Comparison of ENCODE assay signal across 8 mouse cellular contexts in genomic region chr12:85110698-85111592, GRCm38 (mm10). TPM values are rescaled to one million over a fixed set of nuclear protein-coding genes. Genes with fewer than 3 reads are reported as not detected.
A peak's percentile ranks its signal among the peaks of the same experiment; 100 is the strongest.
DNase-seq lines count a peak whose midpoint lies in the region; ATAC-seq and TF ChIP-seq lines count a peak whose summit lies in the region.

Prox2 (minus strand) TSS chr12:85110759.
Dlst (plus strand) TSS chr12:85110833.

- under 1% methylated on average over 82 of the region's 83 CpGs for WGBS in forebrain, embryonic 16.5 days
- under 1% methylated on average over 83 of the region's 83 CpGs for WGBS in lung, adult 2 months
- under 1% methylated on average over 83 of the region's 83 CpGs for WGBS in neural tube, embryonic 15.5 days

- H3K9me3 ChIP-seq in MEL (replicated peaks; ENCODE audit: insufficient read depth, low read length) = no peaks in the 10 kb centered on the region
- H3K9me3 ChIP-seq in forebrain, embryonic 16.5 days (ENCODE audit: control insufficient read depth, low read length) = no peaks in the 10 kb centered on the region
- H3K9me3 ChIP-seq in neural tube, embryonic 15.5 days (replicated peaks) = no peaks in the 10 kb centered on the region

- no peak for TF ChIP-seq RAD21 in MEL (IDR thresholded peaks at IDR 0.05; ENCODE audit: low read depth, low read length)

- no peaks in the 10 kb centered on the region for H3K27me3 ChIP-seq in MEL (ENCODE audit: control insufficient read depth in 1 of 2, insufficient read depth in 2 of 2, low read length in 2 of 2)
- H3K27me3 ChIP-seq in forebrain, embryonic 16.5 days (replicated peaks; ENCODE audit: control insufficient read depth, insufficient read depth, low read length) = no peaks in the 10 kb centered on the region
- no peaks in the 10 kb centered on the region for H3K27me3 ChIP-seq in neural tube, embryonic 15.5 days (replicated peaks)

- H3K4me1 ChIP-seq in MEL (ENCODE audit: control insufficient read depth in 1 of 2, insufficient read depth in 2 of 2, low read length in 2 of 2) = peaks cover 11 to 29% of the 10 kb centered on the region in 2 experiments
- H3K4me1 ChIP-seq in forebrain, embryonic 16.5 days (replicated peaks; ENCODE audit: control insufficient read depth, insufficient read depth, low read length) = peaks cover 27% of the 10 kb centered on the region
- peaks cover 19% of the 10 kb centered on the region for H3K4me1 ChIP-seq in lung, adult 2 months (ENCODE audit: control insufficient read depth, insufficient read depth, low read length)
- peaks cover 39% of the 10 kb centered on the region for H3K4me1 ChIP-seq in neural tube, embryonic 15.5 days

- TF ChIP-seq EP300 in MEL (IDR thresholded peaks at IDR 0.05; ENCODE audit: low read depth in 1 of 2, low read length in 2 of 2) = no peak

- H3K9ac ChIP-seq in MEL (ENCODE audit: control insufficient read depth, low read depth, low read length, poor library complexity, severe bottlenecking) = peak within 1 kb of the TSS; percentile 93
- H3K9ac ChIP-seq in forebrain, embryonic 16.5 days (replicated peaks; ENCODE audit: low read depth, low read length) = peak within 1 kb of the TSS; percentile 90
- peak within 1 kb of the TSS; percentile 97 for H3K9ac ChIP-seq in neural tube, embryonic 15.5 days (replicated peaks)

- intact Hi-C loops in heart, postnatal 36 days (cut with DNase I) = loop anchor here (5.0 kb wide), 1 partner anchor 114 kb away; the partner anchor contains the start of gene Ylpm1

- peak; percentile 91 for DNase-seq in MEL (ENCODE audit: low read depth, low spot score)
- DNase-seq in cerebellum, adult 18-20 months = peak; percentile 87 to 94
- peak; percentile 89 to 93 for DNase-seq in heart, postnatal 36 days
- DNase-seq in layer of hippocampus, adult 2 months (ENCODE audit: low spot score in 2 of 2) = peak; percentile 86 to 90
- peak; percentile 91 for DNase-seq in lung, adult 2 months
- peak; percentile 91 for DNase-seq in testis, postnatal 10 days (ENCODE audit: low spot score)

- peaks cover 4 to 29% of the 10 kb centered on the region in 2 experiments for H3K36me3 ChIP-seq in MEL (ENCODE audit: control insufficient read depth in 1 of 2, insufficient read depth in 2 of 2, low read length in 2 of 2)
- H3K36me3 ChIP-seq in forebrain, embryonic 16.5 days (ENCODE audit: control insufficient read depth, insufficient read depth) = no peaks in the 10 kb centered on the region
- no peaks in the 10 kb centered on the region; the same call in 1 of the 2 replicates for H3K36me3 ChIP-seq in neural tube, embryonic 15.5 days

- peak within 1 kb of the TSS; percentile 83 to 94 for H3K4me3 ChIP-seq in MEL (ENCODE audit: control insufficient read depth in 1 of 2, insufficient read depth in 1 of 2, low read depth in 2 of 2, low read length in 2 of 2)
- H3K4me3 ChIP-seq in forebrain, embryonic 16.5 days (replicated peaks; ENCODE audit: low read length) = peak within 1 kb of the TSS; percentile 76
- peak within 1 kb of the TSS; percentile 89 for H3K4me3 ChIP-seq in layer of hippocampus, adult 2 months
- peak within 1 kb of the TSS; percentile 95 for H3K4me3 ChIP-seq in lung, adult 2 months (replicated peaks; ENCODE audit: extremely low read depth, low read depth, low read length)
- H3K4me3 ChIP-seq in neural tube, embryonic 15.5 days (replicated peaks) = peak within 1 kb of the TSS; percentile 99

- TF ChIP-seq CTCF in MEL (IDR thresholded peaks at IDR 0.05 in 2 of 3, conservative IDR thresholded peaks at IDR 0.05 in 1 of 3; ENCODE audit: control insufficient read depth in 1 of 3, insufficient read depth in 1 of 3, low read depth in 2 of 3, low read length in 3 of 3, poor library complexity in 1 of 3, severe bottlenecking in 1 of 3) = 0 out of 6 replicates have a peak, but pooled peaks of 1 of the 3 experiments have one; percentile 6
- peak; percentile 26 for TF ChIP-seq CTCF in layer of hippocampus, adult 2 months (conservative IDR thresholded peaks at IDR 0.05)
- no peak for TF ChIP-seq CTCF in lung, adult 2 months (IDR thresholded peaks at IDR 0.05; ENCODE audit: insufficient read depth, low read length)

- peak within 1 kb of the TSS; percentile 95 for H3K27ac ChIP-seq in MEL (ENCODE audit: control insufficient read depth, low read depth, low read length)
- H3K27ac ChIP-seq in forebrain, embryonic 16.5 days (ENCODE audit: low read length) = peak within 1 kb of the TSS; percentile 66
- H3K27ac ChIP-seq in layer of hippocampus, adult 2 months = peak within 1 kb of the TSS; percentile 92
- peak within 1 kb of the TSS; percentile 91 for H3K27ac ChIP-seq in neural tube, embryonic 15.5 days (replicated peaks)

- H3K79me2 ChIP-seq in MEL (ENCODE audit: control insufficient read depth, insufficient read depth, low read length, poor library complexity) = peaks cover 53% of the 10 kb centered on the region

- peak; percentile 60 to 80; a peak in 3 of 4 replicates for TF ChIP-seq POLR2A in MEL (IDR thresholded peaks at IDR 0.05; ENCODE audit: control insufficient read depth in 1 of 2, insufficient read depth in 1 of 2, low read depth in 1 of 2, low read length in 2 of 2, poor library complexity in 1 of 2)
- peak; percentile 79; the same call in 1 of the 2 replicates for TF ChIP-seq POLR2A in lung, adult 2 months (IDR thresholded peaks at IDR 0.05; ENCODE audit: borderline replicate concordance, extremely low read depth, low read depth, low read length)

- peak within 1 kb of the TSS; percentile 78 for H3K4me2 ChIP-seq in forebrain, embryonic 16.5 days (ENCODE audit: low read length)
- peak within 1 kb of the TSS; percentile 85 for H3K4me2 ChIP-seq in neural tube, embryonic 15.5 days

- ATAC-seq in forebrain, embryonic 16.5 days = peak; percentile 99
- peak; percentile 97 for ATAC-seq in neural tube, embryonic 15.5 days (ENCODE audit: low FRiP score)

TF ChIP-seq in MEL, 35 proteins besides CTCF, POLR2A, EP300 and RAD21 (continues in another document):
- peak; percentile 54; the same call in 1 of the 2 replicates for TF ChIP-seq TBP (IDR thresholded peaks at IDR 0.05; ENCODE audit: low read depth, low read length)
- TF ChIP-seq ZNF384 (IDR thresholded peaks at IDR 0.05; ENCODE audit: low read depth, low read length) = peak; percentile 30; the same call in 1 of the 2 replicates
- peak; percentile 89 for TF ChIP-seq HCFC1 (IDR thresholded peaks at IDR 0.05; ENCODE audit: low read depth, low read length)
- no peak for TF ChIP-seq SMC3 (IDR thresholded peaks at IDR 0.05; ENCODE audit: low read depth, low read length)
- TF ChIP-seq ELF1 (IDR thresholded peaks at IDR 0.05; ENCODE audit: low read depth, low read length) = peak; percentile 58; the same call in 1 of the 2 replicates
- TF ChIP-seq CHD1 (IDR thresholded peaks at IDR 0.05; ENCODE audit: low read depth, low read length) = peak; percentile 99
- TF ChIP-seq BHLHE40 (IDR thresholded peaks at IDR 0.05; ENCODE audit: borderline replicate concordance, low read depth, low read length) = no peak
- peak; percentile 11; the same call in 1 of the 2 replicates for TF ChIP-seq ETS1 (IDR thresholded peaks at IDR 0.05; ENCODE audit: low read depth, low read length)
- no peak for TF ChIP-seq ZKSCAN1 (IDR thresholded peaks at IDR 0.05; ENCODE audit: low read depth, low read length)
- TF ChIP-seq GATA1 (IDR thresholded peaks at IDR 0.05; ENCODE audit: low read depth, low read length) = no peak
- TF ChIP-seq KAT2A (conservative IDR thresholded peaks at IDR 0.05; ENCODE audit: low read depth, low read length) = peak; percentile 19; the same call in 1 of the 2 replicates
- peak; percentile 87 for TF ChIP-seq POLR2AphosphoS2 (IDR thresholded peaks at IDR 0.05; ENCODE audit: low read length)
- TF ChIP-seq TCF12 (IDR thresholded peaks at IDR 0.05; ENCODE audit: low read depth, low read length) = peak; percentile 61; the same call in 1 of the 2 replicates
- TF ChIP-seq MYC (IDR thresholded peaks at IDR 0.05; ENCODE audit: low read depth, low read length) = peak; percentile 25; the same call in 1 of the 2 replicates
- peak; percentile 65; the same call in 1 of the 2 replicates for TF ChIP-seq SIN3A (IDR thresholded peaks at IDR 0.05; ENCODE audit: low read length)
- TF ChIP-seq ZMIZ1 (IDR thresholded peaks at IDR 0.05; ENCODE audit: low read depth, low read length) = peak; percentile 80
- TF ChIP-seq GABPA (IDR thresholded peaks at IDR 0.05; ENCODE audit: low read depth, low read length) = no peak
- peak; percentile 52; the same call in 1 of the 2 replicates for TF ChIP-seq MAZ (IDR thresholded peaks at IDR 0.05; ENCODE audit: low read depth, low read length)
- no peak for TF ChIP-seq POLR2AphosphoS5 (IDR thresholded peaks at IDR 0.05; ENCODE audit: borderline replicate concordance, low read depth, low read length)
- TF ChIP-seq TAL1 (IDR thresholded peaks at IDR 0.05; ENCODE audit: low read length) = no peak
- peak; percentile 56; the same call in 1 of the 2 replicates for TF ChIP-seq UBTF (IDR thresholded peaks at IDR 0.05; ENCODE audit: borderline replicate concordance, insufficient read depth, low read depth, low read length)
- TF ChIP-seq NELFE (IDR thresholded peaks at IDR 0.05; ENCODE audit: low read depth, low read length) = peak; percentile 91
- peak; percentile 66 for TF ChIP-seq MXI1 (IDR thresholded peaks at IDR 0.05; ENCODE audit: low read depth, low read length)
- TF ChIP-seq MEF2A (IDR thresholded peaks at IDR 0.05; ENCODE audit: extremely low read depth, insufficient replicate concordance, low read depth, low read length, poor library complexity, severe bottlenecking) = no peak

RNA-seq across cellular contexts. Expression of gene Prox2, which starts in this region (rescaled TPM):
- 1.6 and 3.1 TPM in 2 replicates for total RNA-seq in MEL (2012; rRNA removed)
- 1 to 10 TPM in 1 of 2 experiments, not detected in 1; 3.6 TPM for polyA plus RNA-seq in MEL (2012; ENCODE audit: insufficient read depth in 1 of 2, insufficient read length in 2 of 2, low read depth in 1 of 2, low replicate concordance in 2 of 2, missing spikeins in 1 of 2)
- polyA plus RNA-seq in forebrain, embryonic 16.5 days (2015; fragmentation: Nextera tagmentation; extraction: Ambion mirVana) = 1.6 and 2.1 TPM in 2 replicates
- 1 to 10 TPM; 2.1 to 2.3 TPM for total RNA-seq in heart, postnatal 36 days (2021)
- 1 to 10 TPM; 2.0 to 2.2 TPM for total RNA-seq in layer of hippocampus, adult 2 months (2021)
- polyA plus RNA-seq in lung, adult 2 months (2012; rRNA removed) = 2.6 and 2.8 TPM in 2 replicates
- polyA plus RNA-seq in neural tube, embryonic 15.5 days (2015; fragmentation: Nextera tagmentation; extraction: Ambion mirVana) = 1.4 and 1.5 TPM in 2 replicates

RNA-seq across cellular contexts. Expression of gene Dlst, which starts in this region (rescaled TPM):
- total RNA-seq in MEL (2012; rRNA removed) = 163 and 164 TPM in 2 replicates
- polyA plus RNA-seq in MEL (2012; ENCODE audit: insufficient read depth in 1 of 2, insufficient read length in 2 of 2, low read depth in 1 of 2, low replicate concordance in 2 of 2, missing spikeins in 1 of 2) = 100 to 1,000 TPM; 230 to 376 TPM
- polyA plus RNA-seq in forebrain, embryonic 16.5 days (2015; fragmentation: Nextera tagmentation; extraction: Ambion mirVana) = 102 and 106 TPM in 2 replicates
- total RNA-seq in heart, postnatal 36 days (2021) = 100 to 1,000 TPM; 681 to 829 TPM
- total RNA-seq in layer of hippocampus, adult 2 months (2021) = 100 to 1,000 TPM; 145 to 155 TPM
- polyA plus RNA-seq in lung, adult 2 months (2012; rRNA removed) = 62.8 and 88.7 TPM in 2 replicates
- 117 and 123 TPM in 2 replicates for polyA plus RNA-seq in neural tube, embryonic 15.5 days (2015; fragmentation: Nextera tagmentation; extraction: Ambion mirVana)

Comparison
In these comparisons a context has a peak if more than half of its experiments do, and no peak if none do; other contexts are left out.
1. Peak in every context shown above with its lines: DNase-seq, ATAC-seq, H3K4me3 ChIP-seq and H3K27ac ChIP-seq.